Mouse (Mus musculus) liver, embryonic 14.5 days (tissue): ENCODE data around the gene Hmgb1. TPM values are rescaled to one million over a fixed set of nuclear protein-coding genes. Genes with fewer than 3 reads are reported as not detected.

Source experiments
- ATAC-seq: fragments of 200-750 bp; cut with Nextera tagmentation; 2 replicates; pipeline ENCODE4 v1.8.0; 2017; ENCODE audit warnings: moderate number of reproducible peaks, mild to moderate bottlenecking, moderate library complexity; ENCODE audit not compliant: insufficient read depth
- DNase-seq, 3 experiments: peaks; one replicate each; pipeline ENCODE4 v3.0.0-alpha.2; 2012 to 2013; ENCODE audit warnings: low read depth in 3 of 3, low spot score in 3 of 3
- H3K27ac ChIP-seq: fragments of 300-500 bp; sonication (generic); 2 replicates; pipeline ENCODE4 v1.5.1; 2014; ENCODE audit warnings: moderate library complexity, mild to moderate bottlenecking, control low read depth, inconsistent platforms
- H3K27me3 ChIP-seq: fragments of 300-500 bp; sonication (generic); 2 replicates; pipeline ENCODE4 v1.6.1; 2014; ENCODE audit warnings: mild to moderate bottlenecking, low read length, moderate library complexity; ENCODE audit not compliant: control insufficient read depth, insufficient read depth
- H3K36me3 ChIP-seq: fragments of 300-500 bp; sonication (generic); replicated peaks from 2 replicates; pipeline ENCODE4 v1.6.1; 2014; ENCODE audit warnings: low read depth; ENCODE audit not compliant: control insufficient read depth, insufficient read depth
- H3K4me1 ChIP-seq, 2 experiments: fragments of 200-500 bp in 1 of 2; fragments of 300-500 bp in 1 of 2; sonication (generic) in 1 of 2; replicated peaks; 2 replicates each; pipeline ENCODE4 v1.6.1; 2012 to 2014; ENCODE audit warnings: antibody characterized with exemption in 1 of 2, inconsistent platforms in 1 of 2, low read length in 1 of 2; ENCODE audit not compliant: control insufficient read depth in 2 of 2, insufficient read depth in 2 of 2
- H3K4me2 ChIP-seq: fragments of 300-500 bp; sonication (generic); 2 replicates; pipeline ENCODE4 v1.6.1; 2014; ENCODE audit warnings: low read depth, mild to moderate bottlenecking, control low read depth, moderate library complexity
- H3K4me3 ChIP-seq, 2 experiments: fragments of 200-500 bp in 1 of 2; fragments of 300-500 bp in 1 of 2; sonication (generic) in 1 of 2; 2 replicates each; pipeline ENCODE4 v1.5.1; 2012 to 2014; ENCODE audit warnings: low read depth in 2 of 2, low read length in 2 of 2, mild to moderate bottlenecking in 2 of 2, control low read depth in 1 of 2, inconsistent platforms in 1 of 2, moderate library complexity in 1 of 2; ENCODE audit not compliant: insufficient read depth in 1 of 2
- H3K9ac ChIP-seq: fragments of 300-500 bp; sonication (generic); replicated peaks from 2 replicates; pipeline ENCODE4 v1.6.1; 2014; ENCODE audit warnings: mild to moderate bottlenecking, control low read depth, moderate library complexity
- H3K9me3 ChIP-seq: fragments of 300-500 bp; sonication (generic); 2 replicates; pipeline ENCODE4 v1.6.1; 2016; ENCODE audit warnings: low read length, mixed read lengths; ENCODE audit not compliant: control insufficient read depth
- CTCF ChIP-seq: IDR thresholded peaks from 2 replicates; pipeline ENCODE4 v1.5.1; 2016; ENCODE audit warnings: antibody characterized with exemption, low read depth, control low read depth
- EP300 ChIP-seq: IDR thresholded peaks from 2 replicates; pipeline ENCODE4 v1.6.1; 2016; ENCODE audit warnings: antibody characterized with exemption, low read depth
- WGBS: fragments of 180-500 bp; shearing (Covaris S2); extraction: QIAGEN DNeasy Blood & Tissue Kit; methylation state at CpG from one replicate; pipeline ENCODE4 v1.1.7; 2014; ENCODE audit not compliant: insufficient replicate concordance; 5-methylcytosine and 5-hydroxymethylcytosine counted together
- polyA plus RNA-seq, 2 experiments: library from polyadenylated mRNA; depleted of rRNA in 1 of 2; stranded (reverse) in 1 of 2; unstranded in 1 of 2; fragments of >200 nt; fragmentation: Nextera tagmentation in 1 of 2; extraction: Ambion mirVana in 1 of 2; gene quantifications; 2 replicates each; pipeline versions ENCODE4 v1.2.1 to v1.2.3; 2012 to 2014

The Hmgb1 gene
- polyA plus RNA-seq, 2 experiments = 176 to 555 TPM

DNA sequence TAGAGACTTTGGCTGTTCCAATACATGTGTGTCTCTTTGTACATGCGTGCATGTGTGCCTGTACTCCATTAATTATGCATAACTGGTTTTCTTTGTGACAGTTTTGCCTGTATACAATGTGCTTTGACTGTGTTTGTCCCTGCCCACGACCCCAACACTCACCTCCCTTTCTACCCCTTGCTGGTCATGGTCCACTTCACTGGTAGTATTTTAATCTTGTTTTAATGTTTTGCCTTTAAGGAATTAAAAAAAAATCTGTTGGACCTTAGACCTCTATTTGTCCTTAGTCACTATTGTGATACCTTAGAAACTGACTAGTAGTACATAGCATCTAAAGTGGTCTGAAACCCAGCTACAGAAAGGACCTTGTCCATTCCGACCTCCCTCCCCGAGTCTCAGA, 26.8 kb upstream of the Hmgb1 start:
- no peaks in the 10 kb centered on the region for H3K9me3 ChIP-seq
- WGBS = 76% methylated on average over 4 of the region's 4 CpGs
- DNase-seq = no peak
- H3K27ac ChIP-seq = no peak overlapping the region
- no peaks in the 10 kb centered on the region for H3K4me1 ChIP-seq
- no peak overlapping the region for H3K4me2 ChIP-seq
- no peak overlapping the region for H3K4me3 ChIP-seq
- H3K9ac ChIP-seq = no peak overlapping the region
- H3K36me3 ChIP-seq = peaks cover 60% of the 10 kb centered on the region
- ATAC-seq = no peak
- TF ChIP-seq CTCF (no peak), EP300 (no peak)
- no peaks in the 10 kb centered on the region for H3K27me3 ChIP-seq

DNA sequence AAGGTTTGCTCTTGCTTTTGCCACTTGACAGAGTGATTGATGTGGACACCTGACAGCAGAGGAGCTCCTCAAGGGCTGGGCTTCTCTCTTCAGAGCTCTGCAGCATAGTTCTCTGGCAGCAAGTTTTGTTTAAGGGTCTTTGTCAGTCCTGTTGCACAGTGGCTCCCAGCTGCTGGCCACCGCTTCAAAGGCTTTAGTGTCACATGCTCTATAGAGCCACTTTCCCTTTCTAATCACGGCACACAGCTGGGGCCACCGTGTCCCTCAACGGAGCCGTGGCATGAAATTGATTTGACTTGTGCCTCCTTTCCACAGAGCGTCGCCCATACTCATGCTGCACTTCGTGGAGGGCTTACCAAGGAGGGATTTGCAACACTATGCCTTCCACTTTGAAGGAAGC, 25.0 kb upstream of the Hmgb1 start:
- H3K4me3 ChIP-seq = no peak overlapping the region
- no peaks in the 10 kb centered on the region for H3K9me3 ChIP-seq
- ATAC-seq (no peak), DNase-seq (no peak)
- no peaks in the 10 kb centered on the region for H3K4me1 ChIP-seq
- no peak for TF ChIP-seq EP300
- TF ChIP-seq CTCF = no peak
- H3K27ac ChIP-seq = no peak overlapping the region
- peaks cover 59% of the 10 kb centered on the region for H3K36me3 ChIP-seq
- H3K4me2 ChIP-seq = no peak overlapping the region
- 81% methylated on average over 8 of the region's 8 CpGs for WGBS
- H3K27me3 ChIP-seq = no peaks in the 10 kb centered on the region
- H3K9ac ChIP-seq = no peak overlapping the region

DNA sequence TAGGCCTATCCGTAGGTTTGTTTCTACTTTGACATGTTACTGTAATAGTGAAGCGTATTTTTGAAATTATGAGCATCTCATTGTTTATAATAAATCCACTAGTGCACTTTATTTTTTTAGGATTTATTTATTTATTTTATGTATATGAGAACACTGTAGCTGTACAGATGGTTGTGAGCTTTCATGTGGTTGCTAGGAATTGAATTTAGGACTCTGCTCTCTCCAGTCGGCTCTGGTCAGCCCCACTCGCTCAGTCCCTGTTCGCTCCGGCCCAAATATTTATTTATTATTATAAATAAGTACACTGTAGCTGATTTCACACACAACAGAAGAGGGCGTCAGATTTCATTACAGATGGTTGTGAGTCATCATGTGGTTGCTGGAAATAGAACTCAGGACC, 24.5 kb upstream of the Hmgb1 start:
- 78% methylated on average over 7 of the region's 7 CpGs for WGBS
- no peak overlapping the region for H3K27ac ChIP-seq
- peaks cover 59% of the 10 kb centered on the region for H3K36me3 ChIP-seq
- H3K4me3 ChIP-seq = no peak overlapping the region
- no peaks in the 10 kb centered on the region for H3K4me1 ChIP-seq
- DNase-seq = no peak
- H3K4me2 ChIP-seq = no peak overlapping the region
- H3K27me3 ChIP-seq = no peaks in the 10 kb centered on the region
- no peak overlapping the region for H3K9ac ChIP-seq
- TF ChIP-seq CTCF = no peak
- ATAC-seq = no peak
- H3K9me3 ChIP-seq = no peaks in the 10 kb centered on the region

GRCm38 (mm10) chr5:149207661-149208060, 23.4 kb upstream of the Hmgb1 start:
- H3K4me2 ChIP-seq = no peak overlapping the region
- no peak overlapping the region for H3K9ac ChIP-seq
- no peaks in the 10 kb centered on the region for H3K27me3 ChIP-seq
- H3K27ac ChIP-seq = no peak overlapping the region
- peaks cover 58% of the 10 kb centered on the region for H3K36me3 ChIP-seq
- no peaks in the 10 kb centered on the region for H3K9me3 ChIP-seq
- WGBS = 87% methylated on average over 6 of the region's 6 CpGs
- no peak for DNase-seq
- ATAC-seq = no peak
- TF ChIP-seq EP300 (no peak), CTCF (no peak)
- no peak overlapping the region for H3K4me3 ChIP-seq
- 0 out of 4 replicates have a peak, but pooled peaks cover 0 to 2% of the 10 kb centered on the region in 2 experiments for H3K4me1 ChIP-seq

DNA sequence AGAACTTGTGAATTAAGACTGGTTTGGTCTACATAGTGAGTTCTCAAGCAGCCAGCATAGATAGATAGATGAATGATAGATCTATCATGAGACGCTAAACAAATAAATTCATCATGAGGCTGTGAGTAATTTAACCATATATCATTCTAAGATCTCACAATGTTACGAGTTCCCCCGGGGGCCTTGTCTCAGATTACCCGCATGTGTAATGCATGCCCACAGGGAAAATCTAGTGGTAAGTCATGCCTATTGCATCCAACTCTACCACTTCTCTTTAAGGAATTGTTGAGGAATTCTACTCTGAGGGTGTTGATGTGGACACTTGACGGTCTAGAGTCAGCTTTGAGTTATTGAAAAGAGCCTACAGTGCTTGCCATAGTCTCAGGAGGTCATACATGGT, 22.0 kb upstream of the Hmgb1 start:
- Histone ChIP-seq H3K4me3 (no peak overlapping the region), H3K9ac (no peak overlapping the region), H3K9me3 (no peaks in the 10 kb centered on the region), H3K36me3 (peaks cover 69% of the 10 kb centered on the region), H3K27ac (no peak overlapping the region), H3K27me3 (no peaks in the 10 kb centered on the region), H3K4me2 (no peak overlapping the region), H3K4me1 (0 out of 4 replicates have a peak, but pooled peaks cover 0 to 2% of the 10 kb centered on the region in 2 experiments)
- TF ChIP-seq CTCF (no peak), EP300 (no peak)
- ATAC-seq (no peak), DNase-seq (no peak)
- 89% methylated on average over 5 of the region's 5 CpGs for WGBS

DNA sequence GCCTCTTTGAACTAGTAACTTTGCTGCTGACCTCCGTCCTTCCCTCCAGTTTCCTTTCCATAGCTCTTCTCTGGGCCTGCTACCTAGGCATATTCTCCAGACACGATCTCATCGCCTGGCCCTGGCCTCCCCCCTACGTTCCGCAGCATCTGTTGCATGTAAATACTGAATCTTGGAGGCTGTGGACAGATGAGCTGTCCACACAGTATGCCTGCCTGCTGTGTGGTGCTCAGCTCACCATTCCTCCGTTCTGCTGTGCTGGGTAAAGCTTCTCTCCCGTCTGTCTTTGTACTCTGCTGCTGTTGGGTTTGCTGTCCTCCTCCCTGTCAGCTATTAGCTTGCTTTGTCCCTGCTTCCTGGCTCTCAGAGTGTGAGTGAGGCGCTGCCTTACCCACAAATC, 21.0 kb upstream of the Hmgb1 start:
- ATAC-seq = no peak
- H3K27ac ChIP-seq = no peak overlapping the region

More for the DNA sequence above, 21.0 kb upstream of the Hmgb1 start:
- Histone ChIP-seq H3K9me3 (no peaks in the 10 kb centered on the region), H3K36me3 (peaks cover 69% of the 10 kb centered on the region), H3K27me3 (no peaks in the 10 kb centered on the region), H3K4me3 (no peak overlapping the region), H3K4me1 (0 out of 4 replicates have a peak, but pooled peaks cover 0 to 2% of the 10 kb centered on the region in 2 experiments), H3K9ac (no peak overlapping the region), H3K4me2 (no peak overlapping the region)
- TF ChIP-seq EP300 (no peak), CTCF (no peak)
- no peak for DNase-seq
- WGBS = 80% methylated on average over 8 of the region's 8 CpGs
